Mouse (Mus musculus): Measurements from ENCODE around the gene Smim24. TPM values are rescaled to one million over a fixed set of nuclear protein-coding genes. Genes with fewer than 3 reads are reported as not detected.

The Smim24 gene
- total RNA-seq, 2 experiments from 2014 or later: 1.9 to 2.0 TPM

DNA sequence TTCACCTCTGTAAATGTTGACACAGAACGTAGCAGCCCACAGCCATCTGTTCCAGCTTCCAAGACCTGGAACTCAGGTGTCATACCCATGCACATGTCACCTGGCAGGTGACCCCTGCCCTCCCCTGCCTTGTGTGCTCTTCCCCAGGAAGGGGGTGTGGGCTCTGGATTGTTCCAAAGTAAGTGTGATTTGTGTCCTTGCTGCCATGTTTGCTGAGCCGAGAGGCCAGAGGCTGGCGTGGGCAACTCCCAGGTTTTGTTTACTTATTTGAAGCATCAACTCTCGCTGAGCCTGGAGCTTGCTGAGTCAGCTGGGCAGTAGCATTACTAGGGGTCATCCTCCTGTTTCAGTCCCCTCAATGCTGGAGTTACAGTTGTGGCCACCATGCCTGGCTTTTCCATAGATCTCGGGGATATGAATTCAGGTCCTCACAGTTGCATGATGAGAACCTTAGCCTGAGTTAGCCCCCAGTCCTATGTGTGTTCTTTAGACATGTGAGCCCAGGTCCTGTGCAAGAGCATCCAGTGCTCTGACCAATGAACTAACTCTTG is 4.3 kb upstream of the Smim24 start, which contains the start of gene Gm48552:
Gene Gm48552, plus strand, starts transcription at position 501 of the 551 bp plus-strand sequence.
- intact Hi-C loops (cut with DNase I): loop anchor here (1.0 to 10.0 kb wide), 2 partner anchors 62 to 156 kb away; partner anchors contain the start of gene Gna11
- DNase-seq: no peak

DNA sequence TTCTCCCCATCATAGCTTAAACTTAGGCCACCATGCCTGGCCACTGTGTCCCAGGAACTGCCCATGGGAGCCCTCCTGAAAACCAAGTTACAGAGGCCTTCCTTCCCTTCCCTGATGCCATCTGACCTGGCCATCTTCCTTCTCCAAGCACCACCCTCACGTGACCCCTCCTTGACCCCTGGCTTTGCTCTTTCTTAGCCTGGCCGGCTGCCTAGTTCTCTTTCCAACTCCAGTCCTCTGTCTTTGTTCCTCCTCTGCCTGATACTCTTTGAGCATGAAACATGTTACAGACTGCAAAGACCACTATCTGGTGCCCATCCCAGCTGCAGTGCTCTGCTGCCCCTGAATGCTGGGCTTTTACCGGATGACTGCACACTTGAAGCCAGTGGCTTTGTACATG is 3.5 kb upstream of the Smim24 start:
- DNase-seq: peak in 1 of 2 experiments; percentile 36
- intact Hi-C loops (cut with DNase I): loop anchor here (1.0 to 10.0 kb wide), 2 partner anchors 61 to 155 kb away; partner anchors contain the start of gene Gna11

DNA sequence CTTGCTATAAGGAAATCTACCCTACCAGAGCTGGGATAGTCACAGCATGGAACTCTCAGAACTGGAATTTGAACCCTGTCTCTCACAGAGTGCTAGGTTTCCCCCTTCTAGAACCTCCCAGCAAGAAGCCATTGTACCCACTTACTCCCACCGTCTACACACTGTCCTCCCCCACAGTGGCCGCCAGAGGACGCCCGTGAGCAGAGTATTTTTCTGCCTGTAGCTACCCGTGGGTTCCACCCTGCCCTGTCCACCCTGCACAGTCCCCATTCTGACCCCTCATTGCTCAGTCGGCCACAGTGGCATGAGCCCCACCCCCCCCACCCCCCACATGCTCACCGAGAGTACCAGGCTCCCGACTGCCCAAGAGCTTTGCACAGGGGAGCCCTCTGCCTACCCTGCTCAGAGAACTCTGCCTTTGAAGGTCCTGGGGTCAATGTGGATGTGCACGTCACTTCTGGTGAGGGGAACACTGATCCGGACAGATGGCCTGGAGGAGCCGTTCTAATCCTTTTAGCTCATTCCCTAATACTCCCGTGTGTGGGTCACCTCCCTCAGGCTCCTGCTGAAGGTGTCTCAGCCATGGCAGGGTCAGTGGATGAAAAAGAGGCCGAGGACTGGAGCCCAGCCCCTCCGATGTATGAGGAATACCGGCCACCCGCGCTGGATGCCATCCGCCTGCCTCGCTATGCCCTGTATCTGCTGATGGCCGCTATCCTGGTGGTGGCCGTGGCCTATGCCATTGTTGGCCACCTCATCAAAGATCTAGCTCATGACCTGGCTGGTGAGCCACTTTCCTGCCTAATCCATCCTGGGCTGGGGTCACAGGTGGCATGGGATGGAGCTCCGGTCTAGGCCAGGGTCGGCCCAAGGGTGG is 2.8 kb upstream of the Smim24 start:
- DNase-seq: peak; percentile 85 to 86
- intact Hi-C loops (cut with DNase I): loop anchor here (1.0 to 10.0 kb wide), 2 partner anchors 60 to 155 kb away; partner anchors contain the start of gene Gna11

DNA sequence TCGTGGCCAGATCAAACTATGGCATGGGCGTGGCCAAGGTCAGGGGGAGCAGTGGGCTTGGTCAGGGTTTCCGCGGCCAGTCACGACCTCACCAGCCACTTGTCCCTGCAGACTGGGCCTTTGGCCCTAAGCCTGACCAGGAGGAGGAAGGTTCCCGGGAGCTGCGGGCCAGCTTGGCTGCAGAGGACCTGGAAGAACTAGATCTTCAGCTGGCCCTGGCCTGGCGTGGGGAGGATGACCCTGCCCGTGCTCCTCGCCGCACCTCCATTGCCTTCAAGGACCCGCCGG is 2.2 kb upstream of the Smim24 start:
- intact Hi-C loops (cut with DNase I): no loop called here

DNA sequence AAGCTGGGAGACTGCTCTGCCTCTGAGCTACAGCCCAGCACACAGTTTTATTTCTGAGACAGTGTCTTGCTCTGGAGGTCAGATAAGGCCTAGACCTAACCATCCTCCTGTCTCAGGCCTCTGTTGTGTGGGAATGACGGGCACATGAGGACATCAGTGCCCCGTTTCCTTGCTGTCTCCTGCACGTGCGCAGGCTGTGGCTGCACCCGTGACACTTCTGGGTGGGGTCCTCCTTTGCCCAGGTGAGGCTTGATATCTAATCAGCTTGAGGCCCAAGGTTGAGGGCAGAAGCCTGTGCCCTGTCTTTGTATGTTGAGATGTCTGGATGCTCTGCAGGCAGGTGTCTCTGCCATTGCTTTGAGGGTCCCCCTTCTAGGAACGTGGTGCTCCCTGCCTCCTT is 581 bp upstream of the Smim24 start:
- DNase-seq: no peak
- intact Hi-C loops (cut with DNase I): no loop called here

More for the DNA sequence above, 2.2 kb upstream of the Smim24 start:
- no peak for DNase-seq

DNA sequence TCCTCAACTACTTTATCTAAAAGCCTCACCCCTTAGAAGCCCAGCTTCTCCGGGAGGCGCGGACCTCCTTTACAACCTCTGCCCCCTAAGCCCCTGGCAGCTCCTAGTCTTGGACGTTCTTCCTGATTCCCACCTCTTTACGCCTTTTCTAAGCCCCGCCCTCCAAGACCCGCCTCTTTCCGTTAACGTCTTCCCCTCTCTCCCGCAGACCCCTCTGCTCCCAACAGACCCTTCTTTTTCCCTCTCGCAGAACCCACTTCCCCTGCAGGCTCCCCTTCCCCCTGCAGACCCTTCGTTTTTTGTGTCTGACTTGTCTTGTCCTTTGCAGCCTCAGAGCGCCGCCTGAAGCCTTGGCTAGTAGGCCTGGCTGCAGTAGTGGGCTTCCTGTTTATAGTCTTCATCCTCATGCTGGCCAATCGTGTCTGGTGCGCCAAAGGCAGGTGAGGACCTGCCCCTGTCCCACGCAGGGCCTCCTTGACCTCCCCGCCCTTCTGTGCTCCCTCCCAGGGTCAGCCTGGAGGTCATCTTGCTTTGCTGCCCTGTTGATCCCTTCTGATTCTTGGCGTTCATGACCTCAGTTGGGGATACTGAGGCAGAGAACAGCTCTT is 709 bp downstream of the Smim24 start:
- DNase-seq: peak in 1 of 2 experiments; percentile 55
- intact Hi-C loops (cut with DNase I): loop anchor here (2.0 kb wide), 1 partner anchor 47 kb away; no protein-coding TSS in a partner anchor

DNA sequence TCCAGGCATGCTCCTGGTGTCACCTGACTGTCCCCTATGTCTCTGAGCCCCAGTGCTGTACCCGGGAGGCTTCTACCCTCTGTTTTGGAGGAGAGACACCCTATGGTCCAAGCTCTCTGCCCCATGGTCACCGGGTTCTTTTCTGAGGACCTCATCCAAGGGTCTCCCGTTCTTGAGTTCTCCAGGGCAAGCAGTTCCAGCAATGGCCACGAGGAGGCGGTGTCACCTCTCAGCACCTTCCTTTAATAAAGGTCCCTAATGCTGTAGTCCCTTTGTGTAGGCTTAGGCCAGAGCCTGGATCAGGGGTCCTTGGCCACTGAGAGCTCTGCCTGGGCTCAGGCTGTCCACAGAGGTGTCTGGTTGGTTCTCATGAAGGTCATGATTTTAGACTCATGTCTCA is 2.3 kb downstream of the Smim24 start:
- intact Hi-C loops (cut with DNase I): loop anchor here (2.0 kb wide), 1 partner anchor 46 kb away; no protein-coding TSS in a partner anchor
- DNase-seq: peak; percentile 75 to 83

DNA sequence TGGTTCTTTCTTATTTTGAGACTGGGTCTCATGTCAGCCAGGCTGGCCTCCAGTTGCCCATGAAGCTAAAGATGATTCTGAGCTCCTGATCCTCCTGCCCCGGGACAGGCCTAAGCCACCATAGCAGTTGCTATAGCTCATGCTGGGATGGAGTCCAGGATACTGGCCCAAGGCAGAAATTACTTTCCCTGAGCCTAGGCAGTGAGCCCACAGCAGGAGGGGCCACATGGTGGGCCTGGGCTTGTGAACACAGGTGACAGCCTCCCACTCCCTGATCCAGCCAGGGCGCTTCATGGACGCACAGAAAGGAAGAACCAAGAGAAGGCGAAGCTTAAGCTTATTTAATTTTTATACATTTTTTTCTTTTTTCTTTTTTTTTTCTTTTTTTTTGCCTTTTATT is 3.0 kb downstream of the Smim24 start:
- intact Hi-C loops (cut with DNase I): loop anchor here (2.0 kb wide), 1 partner anchor 45 kb away; no protein-coding TSS in a partner anchor
- no peak for DNase-seq

DNA sequence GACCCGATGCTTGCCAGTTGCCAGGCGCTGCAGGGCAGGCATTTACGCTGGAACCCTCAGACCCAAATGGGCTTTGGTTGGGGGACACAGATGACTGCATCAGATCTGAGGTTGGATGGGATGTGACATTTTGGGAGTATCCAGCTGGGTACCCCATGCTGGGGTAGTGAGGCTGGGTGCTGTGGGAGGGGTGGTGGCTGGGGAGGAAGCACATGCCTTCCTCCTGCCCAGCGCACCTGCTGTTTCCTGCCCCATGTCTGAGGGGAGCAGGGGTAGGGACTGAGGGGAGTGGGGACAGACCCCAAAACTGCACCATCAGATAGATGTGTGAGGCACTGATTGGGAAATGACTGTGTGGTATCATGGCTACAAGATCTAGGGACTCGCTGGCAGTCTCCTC is 3.9 kb downstream of the Smim24 start:
- DNase-seq: no peak
- intact Hi-C loops (cut with DNase I): no loop called here

DNA sequence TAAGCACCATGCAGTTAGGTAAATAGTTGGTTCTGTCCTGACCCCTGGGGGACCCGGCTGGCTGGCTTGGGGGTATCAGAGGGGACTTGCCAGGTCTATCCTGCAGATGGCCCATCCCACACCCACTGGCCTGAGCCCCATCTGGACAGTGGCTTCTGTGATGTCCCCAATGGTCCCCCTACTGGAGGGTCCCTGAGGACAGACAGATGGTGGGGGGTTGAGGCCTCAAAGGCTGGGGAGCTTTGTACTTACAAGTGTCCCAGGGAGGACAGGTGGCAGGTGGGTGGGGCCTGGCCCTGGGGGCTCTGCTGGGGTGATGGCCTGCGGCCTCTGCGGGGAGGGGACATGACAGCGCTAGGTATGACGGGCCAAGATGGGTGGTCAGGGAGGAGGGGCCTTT is 6.4 kb downstream of the Smim24 start:
- DNase-seq: no peak
- intact Hi-C loops (cut with DNase I): no loop called here

DNA sequence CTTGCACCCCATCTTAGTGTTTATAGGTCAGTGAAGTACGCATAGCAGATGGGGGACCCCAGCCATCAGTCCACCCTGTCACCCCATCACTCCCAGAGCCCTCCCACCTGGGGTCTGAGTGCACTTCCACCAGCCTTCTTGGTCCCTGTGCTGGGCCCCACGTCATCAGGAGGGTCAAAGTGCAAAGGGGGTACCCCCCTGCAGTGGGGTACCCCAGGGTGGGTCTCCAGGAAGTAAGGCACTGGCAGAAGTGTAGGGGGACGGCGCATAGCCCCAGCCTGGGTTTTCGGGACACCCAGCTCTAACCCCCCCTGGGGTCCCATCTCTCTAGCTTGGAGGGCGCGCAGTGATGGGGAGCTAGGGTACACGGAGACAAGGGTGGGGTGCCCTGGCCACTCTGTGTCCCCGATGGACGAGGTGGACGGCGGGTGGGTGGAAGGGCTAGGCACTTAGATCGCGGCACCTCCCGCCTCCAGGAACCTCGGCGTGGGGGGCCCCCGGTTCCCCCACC is 7.0 kb downstream of the Smim24 start:
- DNase-seq: no peak
- intact Hi-C loops (cut with DNase I): no loop called here

DNA sequence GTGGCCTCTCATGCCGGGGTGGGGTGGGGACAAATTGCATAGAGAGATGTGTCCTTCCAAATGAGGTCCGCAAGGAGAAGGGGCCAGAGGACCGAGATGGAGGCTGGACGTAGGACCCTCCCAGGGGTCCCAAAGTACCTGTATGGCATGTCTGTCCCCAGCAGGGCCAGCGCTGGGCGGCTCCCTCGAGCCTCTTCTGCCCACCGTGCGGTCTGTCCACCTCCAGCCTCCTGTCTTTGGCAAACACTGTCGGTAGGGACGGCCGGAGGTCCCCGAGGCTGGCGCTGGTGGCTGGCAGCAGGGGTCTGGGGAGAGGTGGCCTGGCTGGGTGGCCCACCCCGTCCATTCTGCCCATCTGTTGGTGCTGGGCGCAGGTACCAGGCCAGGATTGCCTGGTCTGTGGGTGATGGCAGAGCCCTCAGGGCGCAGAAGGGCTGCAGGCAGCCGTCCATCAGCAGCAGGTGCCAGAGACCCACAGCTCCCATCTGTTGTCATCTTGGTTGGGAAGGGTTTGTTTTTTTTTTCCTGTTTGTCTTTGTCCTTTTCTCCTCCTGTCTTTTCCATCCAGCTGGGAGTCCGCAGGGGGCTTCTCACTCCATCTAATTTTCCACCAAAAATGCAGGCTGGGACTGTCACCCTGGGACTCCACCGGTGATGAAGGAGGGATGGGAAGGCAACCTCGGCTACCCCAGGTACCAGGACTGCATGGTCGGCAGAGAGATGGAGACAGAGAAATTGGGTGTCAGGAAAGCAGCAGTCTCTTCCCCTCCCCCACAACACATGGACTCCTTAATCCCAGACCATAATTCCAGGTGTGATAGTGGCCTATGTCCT is 7.7 kb downstream of the Smim24 start:
- intact Hi-C loops (cut with DNase I): no loop called here
- DNase-seq: no peak

DNA sequence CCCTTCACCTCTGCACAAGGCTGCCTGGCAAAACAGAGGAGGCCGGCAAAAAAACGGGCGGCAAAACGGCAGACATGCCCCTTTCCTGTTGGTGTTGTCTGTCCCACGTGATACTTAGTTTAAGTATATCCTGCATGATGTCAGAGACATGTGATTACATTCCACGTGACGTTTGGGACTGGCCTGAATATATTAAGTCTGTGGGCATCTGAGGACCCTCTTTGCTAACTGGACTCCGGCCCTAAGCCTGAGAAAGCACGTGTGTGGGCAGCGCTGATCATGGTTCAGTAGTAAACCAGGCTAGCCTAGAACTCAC is 8.3 kb downstream of the Smim24 start:
- peak in 1 of 2 experiments; percentile 27 for DNase-seq
- intact Hi-C loops (cut with DNase I): no loop called here

DNA sequence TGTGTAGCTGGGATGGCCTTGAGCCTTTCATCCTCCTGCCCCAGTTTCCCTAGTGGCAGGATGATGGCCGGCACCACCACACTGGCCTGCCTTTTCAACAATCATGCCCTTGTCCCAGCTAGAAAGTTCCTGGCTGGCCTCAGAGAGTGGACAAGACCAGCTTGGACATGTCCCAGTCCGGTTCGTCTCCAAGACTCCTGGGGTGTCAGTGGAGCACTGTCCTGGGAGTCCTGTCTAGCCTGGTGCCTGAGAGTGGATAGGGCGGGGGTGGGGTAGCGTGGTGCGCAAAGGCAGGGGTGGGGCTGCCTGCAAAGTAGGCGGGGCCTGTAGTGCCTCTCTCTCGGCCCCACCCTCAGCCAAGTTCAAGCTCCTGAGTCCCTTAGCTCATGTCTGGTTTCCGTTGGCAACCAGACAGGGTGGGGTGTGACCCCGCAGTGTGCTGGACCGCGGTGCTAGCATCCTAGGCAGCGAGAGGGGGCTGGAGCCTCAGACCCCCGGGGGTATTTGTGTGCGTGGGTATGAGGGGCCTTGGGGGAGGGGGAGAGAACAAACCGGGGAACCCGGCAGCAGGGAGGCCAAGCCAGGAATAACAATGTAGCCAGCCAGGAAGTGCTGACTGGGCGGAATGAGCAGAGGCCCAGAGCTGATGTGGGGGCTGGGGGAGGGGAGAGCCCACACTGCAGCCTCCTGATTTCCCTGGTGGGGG is 8.8 kb downstream of the Smim24 start:
- DNase-seq: peak; percentile 84
- intact Hi-C loops (cut with DNase I): no loop called here

DNA sequence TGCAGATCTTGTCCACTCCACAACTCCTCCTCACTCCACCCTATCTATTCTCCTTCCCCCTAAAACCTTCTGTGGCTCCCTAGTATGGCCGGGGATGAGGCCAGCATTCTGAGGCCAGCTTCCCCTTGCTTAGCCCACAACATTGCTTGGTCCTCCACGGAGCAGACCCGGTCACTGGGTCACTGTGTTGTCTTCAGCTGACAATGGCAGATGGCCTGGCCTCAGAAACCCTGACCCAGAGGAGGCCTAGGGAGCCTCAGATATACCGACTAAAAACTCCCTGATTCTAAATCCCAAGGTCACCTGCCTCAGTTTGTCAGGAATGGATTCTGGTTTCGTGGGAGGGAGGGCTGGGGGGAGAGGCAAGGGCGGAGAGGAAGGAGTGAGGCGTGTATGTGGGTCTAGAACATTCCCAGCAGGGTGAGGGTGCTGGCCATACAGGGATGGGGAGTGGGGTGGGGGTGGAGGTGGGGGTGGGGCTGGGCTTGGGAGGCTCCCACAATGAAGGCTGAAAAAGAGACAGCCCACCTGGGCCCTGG is 9.4 kb downstream of the Smim24 start:
- intact Hi-C loops (cut with DNase I): no loop called here
- DNase-seq: no peak

DNA sequence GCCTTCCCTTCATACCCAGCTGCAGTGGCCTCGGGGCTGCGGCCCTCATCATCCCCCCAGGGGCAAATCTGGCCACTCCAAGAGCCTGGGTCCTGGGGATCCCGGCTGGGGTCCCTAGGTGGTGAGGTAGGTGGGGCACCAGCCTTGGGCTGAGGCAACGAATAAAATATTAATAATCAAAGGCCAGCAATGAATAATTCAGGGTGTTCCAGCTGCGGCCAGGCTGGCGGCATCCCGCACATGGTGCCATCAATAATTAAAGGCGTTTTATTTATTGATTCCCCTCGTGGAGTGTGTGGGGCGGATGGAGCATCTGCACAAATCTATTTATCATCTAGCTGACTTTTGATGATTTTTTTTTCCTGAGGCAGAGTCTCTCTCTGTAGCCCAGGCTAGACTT is 10.7 kb downstream of the Smim24 start:
- DNase-seq: no peak
- intact Hi-C loops (cut with DNase I): no loop called here

DNA sequence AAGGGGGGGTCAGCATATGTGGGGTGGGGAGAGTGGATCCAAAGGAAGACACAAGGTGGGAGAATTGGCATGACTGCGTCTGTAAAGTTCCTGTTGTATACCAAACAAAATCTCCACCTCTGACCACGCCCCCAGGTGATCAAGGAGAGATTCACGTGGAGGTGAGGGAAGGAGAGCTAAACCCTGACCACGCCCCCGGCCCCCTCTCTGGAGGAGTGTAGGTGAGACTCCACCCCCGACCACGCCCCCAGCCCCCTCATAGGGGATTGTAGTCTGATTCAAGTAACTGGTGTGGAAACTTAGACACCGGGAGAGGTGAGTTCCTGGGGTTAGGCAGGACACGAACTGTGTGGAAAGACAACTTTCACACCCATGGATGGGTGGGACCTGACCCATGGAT is 11.2 kb downstream of the Smim24 start:
- intact Hi-C loops (cut with DNase I): no loop called here
- no peak for DNase-seq

DNA sequence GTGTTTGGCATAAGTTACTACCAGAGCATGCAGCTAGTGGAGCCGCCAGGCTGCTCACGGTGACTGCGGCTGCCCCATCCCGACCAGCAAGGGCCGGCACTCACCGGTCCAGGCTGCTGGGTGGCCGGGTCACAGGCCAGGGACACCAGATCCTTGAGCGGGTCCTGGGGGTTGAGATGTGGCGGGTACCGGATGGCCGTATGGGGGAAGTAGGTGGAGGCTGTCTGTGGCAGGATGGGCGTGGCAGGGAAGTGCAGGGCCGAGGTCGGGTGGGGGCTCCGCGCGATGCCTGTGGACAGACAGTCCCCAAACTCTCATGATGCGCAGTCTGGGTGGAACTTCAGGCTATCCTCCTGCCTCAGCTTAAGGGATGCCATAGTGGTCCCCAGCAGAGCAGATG is 11.9 kb downstream of the Smim24 start:
- peak in 1 of 2 experiments; percentile 35 for DNase-seq
- intact Hi-C loops (cut with DNase I): no loop called here

DNA sequence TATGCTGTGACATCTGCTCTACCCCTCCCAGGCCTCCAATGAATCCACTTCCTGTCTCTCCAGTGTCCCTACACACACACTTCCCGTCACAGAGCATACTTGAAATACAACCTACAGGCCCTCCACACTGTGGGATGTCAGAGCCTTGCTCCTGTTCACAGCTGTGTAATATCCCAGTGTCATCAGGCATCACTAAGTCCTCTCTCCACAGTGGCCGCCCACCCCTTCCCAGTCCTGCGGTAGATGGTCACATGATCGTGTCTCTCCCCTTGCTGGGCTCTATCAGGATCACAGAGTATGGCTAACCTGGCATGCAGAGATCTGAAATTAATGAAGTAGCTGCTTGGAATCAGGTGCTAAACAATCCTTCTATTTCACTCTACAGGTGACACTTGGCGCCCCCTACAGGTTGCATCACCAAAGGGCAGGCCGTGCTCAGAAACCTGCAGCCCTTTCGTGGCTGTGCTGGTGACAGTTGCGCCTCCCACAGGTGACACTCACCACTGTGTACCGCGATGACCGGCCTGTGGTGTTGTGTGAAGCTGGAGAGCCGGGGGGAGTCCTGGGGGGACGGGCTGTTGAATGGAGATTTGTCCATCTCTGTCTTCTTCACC is 12.8 kb downstream of the Smim24 start:
- intact Hi-C loops (cut with DNase I): no loop called here
- peak; percentile 63 to 79 for DNase-seq
